Mouse (Mus musculus): ENCODE results near the gene Mdm2.

GRCm38 (mm10) chr10:117757259-117757658 lies 46.7 kb upstream of the Mdm2 start:
- no peak for TF ChIP-seq CTCF (IDR thresholded peaks at IDR 0.05; ENCODE audit: borderline replicate concordance, control insufficient read depth, extremely low read depth, insufficient read depth, low read length, poor library complexity)
- TF ChIP-seq POLR2A (IDR thresholded peaks at IDR 0.05; ENCODE audit: control insufficient read depth, extremely low read depth, insufficient read depth, low read length, poor library complexity) = no peak

Data from thymus, adult 2 months (tissue).